Mouse (Mus musculus): ENCODE measurements around the gene D430041D05Rik. TPM values are rescaled to one million over a fixed set of nuclear protein-coding genes. Genes with fewer than 3 reads are reported as not detected.

D430041D05Rik gene
- total RNA-seq, 2 experiments from 2014 or later: 94.4 to 99.5 TPM

- no peak for DNase-seq (ENCODE audit: extremely low spot score in 1 of 2, low spot score in 2 of 2)
These were observed 93.2 kb downstream of the D430041D05Rik start for GRCm38 (mm10) chr2:104317631-104318030.

GRCm38 (mm10) chr2:104316483-104316882 lies 94.3 kb downstream of the D430041D05Rik start:
- intact Hi-C loops (cut with DNase I): no loop called here
- DNase-seq (ENCODE audit: extremely low spot score in 1 of 2, low spot score in 2 of 2): no peak

More at GRCm38 (mm10) chr2:104317631-104318030, 93.2 kb downstream of the D430041D05Rik start:
- intact Hi-C loops (cut with DNase I): no loop called here

GRCm38 (mm10) chr2:104313246-104313645 lies 97.6 kb downstream of the D430041D05Rik start:
- intact Hi-C loops (cut with DNase I): no loop called here
- no peak for DNase-seq (ENCODE audit: extremely low spot score in 1 of 2, low spot score in 2 of 2)

- no peak for DNase-seq (ENCODE audit: extremely low spot score in 1 of 2, low spot score in 2 of 2)
- intact Hi-C loops (cut with DNase I): no loop called here
These were observed 103.7 kb downstream of the D430041D05Rik start for GRCm38 (mm10) chr2:104307102-104307501.

- DNase-seq (ENCODE audit: extremely low spot score in 1 of 2, low spot score in 2 of 2): no peak
These were observed 105.1 kb downstream of the D430041D05Rik start for GRCm38 (mm10) chr2:104305722-104306121.

GRCm38 (mm10) chr2:104299912-104300311 lies 110.9 kb downstream of the D430041D05Rik start:
- DNase-seq (ENCODE audit: extremely low spot score in 1 of 2, low spot score in 2 of 2): no peak
- intact Hi-C loops (cut with DNase I): no loop called here

More at GRCm38 (mm10) chr2:104305722-104306121, 105.1 kb downstream of the D430041D05Rik start:
- intact Hi-C loops (cut with DNase I): no loop called here

GRCm38 (mm10) chr2:104299160-104299559 lies 111.7 kb downstream of the D430041D05Rik start:
- intact Hi-C loops (cut with DNase I): no loop called here
- peak in 1 of 2 experiments; percentile 45 for DNase-seq (ENCODE audit: extremely low spot score in 1 of 2, low spot score in 2 of 2)

- intact Hi-C loops (cut with DNase I): no loop called here
- no peak for DNase-seq (ENCODE audit: extremely low spot score in 1 of 2, low spot score in 2 of 2)
These were observed 124.0 kb downstream of the D430041D05Rik start for GRCm38 (mm10) chr2:104286821-104287220.

- no peak for DNase-seq (ENCODE audit: extremely low spot score in 1 of 2, low spot score in 2 of 2)
- intact Hi-C loops (cut with DNase I): no loop called here
These were observed 127.3 kb downstream of the D430041D05Rik start for GRCm38 (mm10) chr2:104283401-104283955.

- intact Hi-C loops (cut with DNase I): no loop called here
These were observed 128.0 kb downstream of the D430041D05Rik start for GRCm38 (mm10) chr2:104282835-104283234.

GRCm38 (mm10) chr2:104267049-104267448 lies 143.8 kb downstream of the D430041D05Rik start:
- DNase-seq (ENCODE audit: extremely low spot score in 1 of 2, low spot score in 2 of 2): no peak

More at GRCm38 (mm10) chr2:104282835-104283234, 128.0 kb downstream of the D430041D05Rik start:
- DNase-seq (ENCODE audit: extremely low spot score in 1 of 2, low spot score in 2 of 2): no peak

GRCm38 (mm10) chr2:104261741-104262067 lies 149.1 kb downstream of the D430041D05Rik start:
- intact Hi-C loops (cut with DNase I): no loop called here
- no peak for DNase-seq (ENCODE audit: extremely low spot score in 1 of 2, low spot score in 2 of 2)

More at GRCm38 (mm10) chr2:104267049-104267448, 143.8 kb downstream of the D430041D05Rik start:
- intact Hi-C loops (cut with DNase I): no loop called here

- intact Hi-C loops (cut with DNase I): no loop called here
- peak in 1 of 2 experiments; percentile 27 for DNase-seq (ENCODE audit: extremely low spot score in 1 of 2, low spot score in 2 of 2)
These were observed 149.7 kb downstream of the D430041D05Rik start for GRCm38 (mm10) chr2:104260920-104261740.

- intact Hi-C loops (cut with DNase I): no loop called here
- peak in 1 of 2 experiments; percentile 18 for DNase-seq (ENCODE audit: extremely low spot score in 1 of 2, low spot score in 2 of 2)
These were observed 154.2 kb downstream of the D430041D05Rik start for GRCm38 (mm10) chr2:104256585-104256984.

GRCm38 (mm10) chr2:104254944-104255343 lies 155.9 kb downstream of the D430041D05Rik start:
- intact Hi-C loops (cut with DNase I): no loop called here

GRCm38 (mm10) chr2:104253341-104253740 lies 157.5 kb downstream of the D430041D05Rik start:
- intact Hi-C loops (cut with DNase I): no loop called here
- DNase-seq (ENCODE audit: extremely low spot score in 1 of 2, low spot score in 2 of 2): no peak

More at GRCm38 (mm10) chr2:104254944-104255343, 155.9 kb downstream of the D430041D05Rik start:
- DNase-seq (ENCODE audit: extremely low spot score in 1 of 2, low spot score in 2 of 2): peak in 1 of 2 experiments; percentile 21

- no peak for DNase-seq (ENCODE audit: extremely low spot score in 1 of 2, low spot score in 2 of 2)
- intact Hi-C loops (cut with DNase I): no loop called here
These were observed 159.2 kb downstream of the D430041D05Rik start for GRCm38 (mm10) chr2:104251647-104252046.

GRCm38 (mm10) chr2:104249856-104250255 lies 161.0 kb downstream of the D430041D05Rik start:
- no peak for DNase-seq (ENCODE audit: extremely low spot score in 1 of 2, low spot score in 2 of 2)
- intact Hi-C loops (cut with DNase I): no loop called here

GRCm38 (mm10) chr2:104246851-104247250 lies 164.0 kb downstream of the D430041D05Rik start:
- intact Hi-C loops (cut with DNase I): no loop called here
- no peak for DNase-seq (ENCODE audit: extremely low spot score in 1 of 2, low spot score in 2 of 2)

GRCm38 (mm10) chr2:104242055-104242454 lies 168.8 kb downstream of the D430041D05Rik start:
- DNase-seq (ENCODE audit: extremely low spot score in 1 of 2, low spot score in 2 of 2): no peak

More at GRCm38 (mm10) chr2:104242055-104242454, 168.8 kb downstream of the D430041D05Rik start:
- intact Hi-C loops (cut with DNase I): no loop called here

All from left cerebral cortex, postnatal 10 days (tissue).